Mouse (Mus musculus): ENCODE results near the gene Itgb7. TPM values are rescaled to one million over a fixed set of nuclear protein-coding genes. Genes with fewer than 3 reads are reported as not detected.

Itgb7 gene
- polyA plus RNA-seq, 1 experiment from 2014 or later = 1.6 TPM

DNA sequence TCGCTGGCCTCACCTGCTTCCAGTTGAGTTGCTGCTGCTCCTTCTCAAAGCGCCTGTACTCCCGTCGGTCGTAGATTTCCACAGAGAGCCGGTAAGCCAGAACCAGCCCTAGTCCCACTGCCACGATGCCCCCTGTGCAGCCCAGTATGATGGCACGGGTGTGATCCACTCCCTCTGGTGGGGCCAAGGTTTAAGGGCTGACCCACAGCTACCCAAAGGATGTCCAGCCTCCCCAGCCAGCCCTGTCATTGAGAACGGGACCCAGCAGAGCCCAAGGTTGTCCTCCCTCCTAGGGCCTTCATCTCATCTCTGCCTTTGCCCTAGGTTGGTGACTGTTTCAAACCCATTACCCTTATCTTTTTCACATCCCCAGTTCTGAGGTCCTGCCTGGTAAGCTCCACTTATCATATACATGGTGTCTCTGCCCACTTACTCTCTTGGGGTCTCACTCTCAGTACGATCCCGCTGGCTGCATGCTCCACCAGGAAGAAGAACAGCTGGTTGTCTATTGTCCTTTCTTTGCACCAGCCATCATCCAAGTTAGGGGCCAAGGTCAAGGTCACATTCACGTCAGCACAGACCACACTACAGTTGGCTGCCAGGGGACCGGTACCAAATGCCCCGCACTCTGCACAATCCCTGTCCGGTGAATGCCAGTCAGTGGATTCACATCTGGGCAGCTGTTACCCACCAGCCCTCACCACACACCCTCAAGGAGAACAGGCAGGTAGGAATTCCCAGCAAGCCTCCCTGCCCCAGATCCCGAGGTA is 15.1 kb downstream of the Itgb7 start:
- WGBS = 83% methylated on average over 16 of the region's 16 CpGs
- no peaks in the 10 kb centered on the region for H3K9me3 ChIP-seq
- no peak overlapping the region for H3K27ac ChIP-seq (replicated peaks)
- no peak overlapping the region for H3K4me2 ChIP-seq (replicated peaks)
- no peaks in the 10 kb centered on the region for H3K27me3 ChIP-seq
- ATAC-seq (ENCODE audit: low FRiP score, low read depth) = no peak
- H3K4me3 ChIP-seq = no peak overlapping the region
- no peak overlapping the region for H3K9ac ChIP-seq (replicated peaks)
- peaks cover 52% of the 10 kb centered on the region for H3K36me3 ChIP-seq
- H3K4me1 ChIP-seq = no peaks in the 10 kb centered on the region

DNA sequence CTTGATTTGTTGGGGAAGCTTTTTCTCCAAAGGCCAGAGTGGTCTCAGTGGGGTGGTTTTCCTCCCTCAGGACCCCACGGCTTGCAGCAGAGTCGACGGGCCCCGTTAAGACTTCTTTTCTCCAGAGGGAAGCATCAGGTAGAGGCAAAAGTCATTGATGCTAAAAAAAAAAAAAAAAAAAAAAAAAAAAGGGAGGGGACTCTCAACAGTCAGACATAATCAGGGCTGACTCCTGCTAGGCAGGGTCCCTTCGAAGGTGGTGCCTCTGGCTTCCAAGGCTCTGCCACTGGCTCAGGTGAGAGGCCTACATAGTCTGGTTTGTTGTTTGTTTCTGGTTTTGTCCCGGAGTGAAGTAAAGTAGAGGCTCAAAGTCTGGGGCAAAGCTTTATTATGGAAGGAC is 16.1 kb downstream of the Itgb7 start:
- WGBS = 78% methylated on average over 6 of the region's 6 CpGs
- H3K4me1 ChIP-seq = no peaks in the 10 kb centered on the region
- no peak overlapping the region for H3K4me2 ChIP-seq (replicated peaks)
- H3K36me3 ChIP-seq = peaks cover 59% of the 10 kb centered on the region
- no peak overlapping the region for H3K4me3 ChIP-seq
- no peak for ATAC-seq (ENCODE audit: low FRiP score, low read depth)
- no peak overlapping the region for H3K9ac ChIP-seq (replicated peaks)
- no peaks in the 10 kb centered on the region for H3K27me3 ChIP-seq
- no peaks in the 10 kb centered on the region for H3K9me3 ChIP-seq
- no peak overlapping the region for H3K27ac ChIP-seq (replicated peaks)

DNA sequence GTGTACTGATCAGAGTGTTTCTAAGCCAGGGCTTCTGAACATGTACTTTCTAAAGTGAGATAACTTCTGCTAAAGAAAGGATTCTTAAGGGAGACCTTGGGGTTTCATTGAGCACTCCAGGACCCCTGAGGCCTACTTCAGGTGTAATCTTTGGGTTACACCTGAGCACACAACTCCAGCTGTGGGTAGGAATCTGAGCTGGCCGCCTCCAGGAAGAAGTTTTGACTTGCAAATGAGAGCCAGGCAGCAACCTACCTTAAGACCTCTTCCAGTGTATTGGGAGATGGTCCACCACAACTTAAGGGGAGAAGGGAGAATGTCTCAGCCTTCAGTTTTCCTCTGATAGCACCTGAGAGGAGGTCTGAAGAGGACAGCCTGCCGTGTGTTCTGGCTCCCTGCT is 17.6 kb downstream of the Itgb7 start:
- no peak overlapping the region for H3K4me2 ChIP-seq (replicated peaks)
- 32% methylated on average over 2 of the region's 2 CpGs for WGBS
- H3K27ac ChIP-seq (replicated peaks) = no peak overlapping the region
- no peak overlapping the region for H3K4me3 ChIP-seq
- H3K9ac ChIP-seq (replicated peaks) = no peak overlapping the region
- no peaks in the 10 kb centered on the region for H3K27me3 ChIP-seq
- peaks cover 72% of the 10 kb centered on the region for H3K36me3 ChIP-seq
- no peak for ATAC-seq (ENCODE audit: low FRiP score, low read depth)
- no peaks in the 10 kb centered on the region for H3K9me3 ChIP-seq
- H3K4me1 ChIP-seq = no peaks in the 10 kb centered on the region

GRCm38 (mm10) chr15:102211895-102212294 is 19.8 kb downstream of the Itgb7 start:
- Histone ChIP-seq H3K9me3 (no peaks in the 10 kb centered on the region), H3K4me2 (replicated peaks) (no peak overlapping the region), H3K4me1 (peaks cover 10% of the 10 kb centered on the region; the same call in 1 of the 2 replicates), H3K27ac (replicated peaks) (no peak overlapping the region), H3K27me3 (no peaks in the 10 kb centered on the region), H3K9ac (replicated peaks) (no peak overlapping the region), H3K36me3 (peaks cover 85% of the 10 kb centered on the region), H3K4me3 (no peak overlapping the region)
- ATAC-seq (ENCODE audit: low FRiP score, low read depth) = no peak
- 89% methylated on average over 6 of the region's 6 CpGs for WGBS

GRCm38 (mm10) chr15:102210816-102211215 is 20.9 kb downstream of the Itgb7 start:
- ATAC-seq (ENCODE audit: low FRiP score, low read depth) = no peak
- peaks cover 17% of the 10 kb centered on the region for H3K4me1 ChIP-seq

GRCm38 (mm10) chr15:102209114-102209513 is 22.6 kb downstream of the Itgb7 start:
- ATAC-seq (ENCODE audit: low FRiP score, low read depth) = no peak
- Histone ChIP-seq H3K9ac (replicated peaks) (no peak overlapping the region), H3K27me3 (no peaks in the 10 kb centered on the region), H3K4me3 (no peak overlapping the region), H3K4me1 (peaks cover 34% of the 10 kb centered on the region), H3K9me3 (no peaks in the 10 kb centered on the region), H3K4me2 (replicated peaks) (no peak overlapping the region), H3K36me3 (peaks cover 77% of the 10 kb centered on the region), H3K27ac (replicated peaks) (no peak overlapping the region)
- 95% methylated on average over 8 of the region's 8 CpGs for WGBS

More at GRCm38 (mm10) chr15:102210816-102211215, 20.9 kb downstream of the Itgb7 start:
- H3K4me3 ChIP-seq = no peak overlapping the region
- no peak overlapping the region for H3K4me2 ChIP-seq (replicated peaks)
- peaks cover 82% of the 10 kb centered on the region for H3K36me3 ChIP-seq
- no peak overlapping the region for H3K9ac ChIP-seq (replicated peaks)
- 92% methylated on average over 4 of the region's 4 CpGs for WGBS
- H3K9me3 ChIP-seq = no peaks in the 10 kb centered on the region
- no peak overlapping the region for H3K27ac ChIP-seq (replicated peaks)
- H3K27me3 ChIP-seq = no peaks in the 10 kb centered on the region

DNA sequence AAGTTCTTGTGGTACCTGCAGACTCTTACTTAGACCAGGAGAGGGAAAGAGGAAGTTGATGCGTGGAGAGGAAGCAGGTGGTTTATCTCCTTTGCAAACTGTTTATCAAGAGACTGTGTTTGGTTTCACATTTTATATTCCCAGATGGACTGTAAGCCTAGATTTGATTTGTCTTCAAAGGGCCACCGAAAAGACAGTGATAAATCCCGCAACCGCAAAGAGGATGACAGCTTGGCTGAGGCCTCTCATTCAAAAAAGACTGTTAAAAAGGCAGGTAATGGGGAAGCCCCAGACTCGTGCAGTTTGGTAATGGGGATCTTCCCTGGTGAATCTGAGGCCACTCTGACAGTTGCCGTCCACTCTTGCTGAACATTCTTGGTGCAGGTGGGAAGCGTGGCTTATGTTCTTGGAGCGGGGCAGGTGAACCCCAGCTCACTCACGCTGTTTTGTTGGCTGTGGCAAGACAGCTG is 23.6 kb downstream of the Itgb7 start:
- Histone ChIP-seq H3K4me3 (no peak overlapping the region), H3K9ac (replicated peaks) (no peak overlapping the region), H3K36me3 (peaks cover 69% of the 10 kb centered on the region), H3K4me1 (peaks cover 34% of the 10 kb centered on the region), H3K27me3 (no peaks in the 10 kb centered on the region), H3K27ac (replicated peaks) (no peak overlapping the region), H3K9me3 (no peaks in the 10 kb centered on the region), H3K4me2 (replicated peaks) (no peak overlapping the region)
- 87% methylated on average over 9 of the region's 9 CpGs for WGBS
- ATAC-seq (ENCODE audit: low FRiP score, low read depth) = no peak

DNA sequence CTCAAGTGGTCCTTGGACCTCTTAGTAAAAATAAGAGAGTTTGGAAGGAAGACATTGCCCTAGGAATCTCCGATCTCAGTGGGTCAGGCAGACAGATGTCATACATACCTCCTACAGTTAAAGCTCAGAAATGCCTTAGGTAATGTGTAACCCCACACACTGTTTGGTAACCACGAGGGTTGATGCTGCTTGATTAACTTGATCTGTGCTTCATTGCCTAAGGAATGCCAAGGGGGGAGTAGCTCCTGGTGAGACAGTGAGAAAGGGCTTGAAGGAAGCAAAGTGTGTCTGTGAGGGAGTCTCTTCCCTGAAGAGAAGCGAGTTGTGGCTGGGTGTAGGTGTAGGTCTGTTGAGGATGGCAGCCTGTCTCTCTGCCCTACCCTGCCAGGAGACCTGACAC is 24.4 kb downstream of the Itgb7 start:
- Histone ChIP-seq H3K4me1 (peaks cover 39% of the 10 kb centered on the region), H3K36me3 (peaks cover 61% of the 10 kb centered on the region), H3K9ac (replicated peaks) (no peak overlapping the region), H3K27ac (replicated peaks) (no peak overlapping the region), H3K4me2 (replicated peaks) (no peak overlapping the region), H3K9me3 (no peaks in the 10 kb centered on the region), H3K27me3 (no peaks in the 10 kb centered on the region), H3K4me3 (no peak overlapping the region)
- WGBS = 90% methylated on average over 3 of the region's 3 CpGs
- ATAC-seq (ENCODE audit: low FRiP score, low read depth) = no peak

GRCm38 (mm10) chr15:102205779-102206178 is 26.0 kb downstream of the Itgb7 start:
- peaks cover 49% of the 10 kb centered on the region for H3K36me3 ChIP-seq
- peak overlapping the region; percentile 82 for H3K4me3 ChIP-seq
- peak overlapping the region; percentile 83 for H3K4me2 ChIP-seq (replicated peaks)
- peaks cover 41% of the 10 kb centered on the region for H3K4me1 ChIP-seq
- no peak for ATAC-seq (ENCODE audit: low FRiP score, low read depth)
- peak overlapping the region; percentile 37; the same call in 1 of the 2 replicates for H3K9ac ChIP-seq (replicated peaks)
- H3K27ac ChIP-seq (replicated peaks) = peak overlapping the region; percentile 75
- 67% methylated on average over 8 of the region's 8 CpGs for WGBS
- no peaks in the 10 kb centered on the region for H3K9me3 ChIP-seq
- H3K27me3 ChIP-seq = no peaks in the 10 kb centered on the region

DNA sequence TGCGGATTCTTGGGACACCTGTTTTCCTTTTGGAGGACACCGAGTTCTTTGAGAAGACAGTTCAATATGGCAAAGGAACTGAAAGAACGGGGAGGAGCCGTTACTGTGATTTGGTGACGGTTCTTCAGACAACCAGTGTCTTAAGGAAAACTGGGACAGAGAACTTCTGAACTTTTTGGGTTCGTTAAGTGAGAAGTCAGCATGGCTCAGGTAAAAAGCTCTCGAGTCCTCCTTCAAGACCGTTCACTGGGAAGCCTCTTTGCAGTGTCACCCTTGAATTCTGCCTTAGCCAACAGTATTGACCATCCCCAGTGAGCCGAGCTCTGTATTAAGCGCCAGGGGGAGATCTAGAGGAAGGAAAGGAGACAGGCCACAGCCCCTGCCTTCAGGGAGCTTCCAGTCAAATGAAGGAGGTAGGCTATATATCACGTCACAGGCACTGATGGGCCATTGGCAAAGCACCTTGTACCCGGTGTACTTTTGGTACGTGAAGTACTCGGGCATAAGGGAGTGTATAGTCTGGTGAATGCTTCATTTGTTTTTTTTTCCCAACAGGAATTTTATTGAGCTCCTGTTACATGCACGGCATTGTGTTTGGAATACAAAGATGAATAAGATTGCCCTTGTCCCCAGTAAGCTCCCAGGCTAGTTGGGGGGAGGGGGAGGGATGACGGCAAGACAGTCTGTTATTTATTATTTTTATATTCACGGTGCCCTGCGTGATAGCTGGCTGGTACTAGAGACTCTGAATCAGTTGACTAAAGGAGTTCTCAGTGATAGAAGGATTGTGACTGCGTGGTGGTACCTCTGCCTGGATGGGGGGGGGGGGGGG is 26.9 kb downstream of the Itgb7 start, which contains the start of gene Csad:
Csad (minus strand) TSS at position 51 of the 832 bp plus-strand sequence.
- no peak for ATAC-seq (ENCODE audit: low FRiP score, low read depth)
- Histone ChIP-seq H3K27ac (replicated peaks) (peak within 1 kb of the TSS; percentile 97), H3K36me3 (peaks cover 40% of the 10 kb centered on the region), H3K27me3 (no peaks in the 10 kb centered on the region), H3K9ac (replicated peaks) (peak within 1 kb of the TSS; percentile 87), H3K9me3 (no peaks in the 10 kb centered on the region), H3K4me1 (peaks cover 41% of the 10 kb centered on the region), H3K4me2 (replicated peaks) (peak within 1 kb of the TSS; percentile 83), H3K4me3 (peak within 1 kb of the TSS; percentile 82)
- 71% methylated on average over 19 of the region's 19 CpGs for WGBS

DNA sequence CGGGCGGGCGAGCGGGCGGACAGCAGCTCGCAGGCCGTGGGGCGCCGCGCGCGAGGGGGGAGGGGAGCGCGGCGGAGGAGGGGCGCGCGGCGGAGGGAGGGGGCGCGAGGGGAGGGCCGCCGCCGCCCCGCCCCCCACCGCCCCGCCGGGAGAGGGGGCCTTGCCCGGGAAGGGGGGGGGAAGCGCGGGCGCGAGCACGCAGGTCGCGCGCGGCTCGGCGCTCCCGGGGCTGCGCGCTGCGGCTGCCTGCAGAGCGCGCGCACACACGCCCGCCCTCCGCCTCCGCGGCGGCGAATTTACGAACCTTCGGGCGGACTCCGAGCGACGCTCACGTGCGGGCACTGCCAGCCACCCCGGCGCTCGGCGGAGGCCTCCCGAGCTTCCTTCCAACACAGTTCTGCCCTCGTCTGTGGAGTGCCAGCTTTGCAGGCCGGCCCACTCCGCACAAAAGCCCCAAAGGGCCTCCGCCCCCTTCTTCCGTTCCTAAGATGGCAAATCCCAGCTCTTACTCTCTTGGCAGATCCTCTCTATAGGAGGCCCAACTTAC is 27.8 kb downstream of the Itgb7 start:
- Histone ChIP-seq H3K27me3 (no peaks in the 10 kb centered on the region), H3K27ac (replicated peaks) (peak overlapping the region; percentile 97), H3K9me3 (no peaks in the 10 kb centered on the region), H3K36me3 (peaks cover 32% of the 10 kb centered on the region), H3K4me1 (peaks cover 41% of the 10 kb centered on the region), H3K4me2 (replicated peaks) (peak overlapping the region; percentile 83), H3K9ac (replicated peaks) (peak overlapping the region; percentile 87), H3K4me3 (peak overlapping the region; percentile 82)
- 0% methylated on average over 40 of the region's 72 CpGs for WGBS
- peak; percentile 47 for ATAC-seq (ENCODE audit: low FRiP score, low read depth)
